Mouse (Mus musculus) inflammation-experienced regulatory T-cells, adult 6 months (primary cell): ENCODE data around the gene Dtx1. TPM values are rescaled to one million over a fixed set of nuclear protein-coding genes. Genes with fewer than 3 reads are reported as not detected.

Experiments used
- ATAC-seq: one replicate; pipeline ENCODE4 v1.8.0; 2017
- polyA plus RNA-seq, 3 experiments: library from polyadenylated mRNA; unstranded; fragments of 100-300 nt; shearing (Covaris generic); gene quantifications; one replicate each; pipeline ENCODE4 v1.2.1; 2017

Gene Dtx1
- polyA plus RNA-seq, 3 experiments from 2014 or later: 41.0 to 52.7 (median 49.6) TPM

DNA sequence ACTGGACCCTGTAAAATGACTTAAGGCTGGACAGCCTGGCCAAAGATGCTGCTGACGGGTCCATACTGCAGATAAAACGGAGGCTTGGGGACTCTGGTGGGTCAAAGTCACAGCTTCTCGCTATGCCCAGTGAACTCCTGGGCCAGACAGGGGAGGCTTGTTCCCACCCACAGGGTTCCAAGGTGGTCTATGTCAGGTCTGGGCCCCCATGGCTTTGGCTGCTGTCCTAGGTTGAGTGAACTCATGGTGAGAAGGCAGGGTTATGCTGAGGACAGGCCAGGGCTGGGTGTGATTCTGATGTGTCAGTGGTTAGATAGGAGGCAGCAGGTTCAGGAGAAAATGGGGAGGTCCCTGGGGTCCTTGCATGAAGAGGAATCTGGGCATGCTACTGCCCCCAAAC, 8.1 kb downstream of the Dtx1 start:
- ATAC-seq: no peak

DNA sequence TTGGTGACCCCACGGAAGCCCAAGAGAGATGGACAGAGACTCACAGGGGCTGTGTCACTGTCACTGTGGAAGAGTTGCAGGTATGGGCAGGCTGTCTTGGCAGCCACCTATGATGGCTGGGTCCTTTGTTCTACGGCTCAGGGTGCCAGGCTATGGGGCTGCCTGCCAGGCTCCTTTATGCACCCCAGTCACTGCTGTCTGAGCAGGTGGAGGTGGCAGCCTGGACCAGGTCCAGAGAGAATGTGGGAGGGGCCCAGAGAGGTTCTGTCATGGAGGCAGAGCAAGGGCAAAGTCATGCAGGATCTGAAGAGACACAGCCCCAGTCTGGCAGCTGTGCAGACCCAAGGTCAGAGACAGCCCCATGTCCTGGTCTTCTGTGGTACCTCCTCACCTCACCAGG, 8.8 kb downstream of the Dtx1 start:
- no peak for ATAC-seq

DNA sequence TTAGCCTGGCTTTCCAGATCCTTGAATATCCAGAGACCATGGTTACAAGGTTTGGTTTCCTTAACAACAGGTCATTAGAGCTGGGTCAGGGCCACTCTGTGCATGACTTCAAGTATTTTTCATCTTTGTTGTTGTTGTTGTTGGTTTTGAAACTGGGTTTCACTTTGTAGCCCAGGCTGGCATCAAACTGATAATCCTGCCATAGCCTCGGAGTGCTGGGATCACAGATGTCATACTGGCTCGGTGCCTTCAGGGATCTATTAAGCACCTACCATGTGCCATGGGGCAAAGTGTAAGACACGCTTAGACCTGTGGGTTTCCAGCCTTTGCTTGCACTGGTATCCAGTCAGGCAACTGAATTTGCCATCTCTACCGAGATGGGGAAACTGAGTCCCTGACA, 9.3 kb downstream of the Dtx1 start:
- no peak for ATAC-seq

DNA sequence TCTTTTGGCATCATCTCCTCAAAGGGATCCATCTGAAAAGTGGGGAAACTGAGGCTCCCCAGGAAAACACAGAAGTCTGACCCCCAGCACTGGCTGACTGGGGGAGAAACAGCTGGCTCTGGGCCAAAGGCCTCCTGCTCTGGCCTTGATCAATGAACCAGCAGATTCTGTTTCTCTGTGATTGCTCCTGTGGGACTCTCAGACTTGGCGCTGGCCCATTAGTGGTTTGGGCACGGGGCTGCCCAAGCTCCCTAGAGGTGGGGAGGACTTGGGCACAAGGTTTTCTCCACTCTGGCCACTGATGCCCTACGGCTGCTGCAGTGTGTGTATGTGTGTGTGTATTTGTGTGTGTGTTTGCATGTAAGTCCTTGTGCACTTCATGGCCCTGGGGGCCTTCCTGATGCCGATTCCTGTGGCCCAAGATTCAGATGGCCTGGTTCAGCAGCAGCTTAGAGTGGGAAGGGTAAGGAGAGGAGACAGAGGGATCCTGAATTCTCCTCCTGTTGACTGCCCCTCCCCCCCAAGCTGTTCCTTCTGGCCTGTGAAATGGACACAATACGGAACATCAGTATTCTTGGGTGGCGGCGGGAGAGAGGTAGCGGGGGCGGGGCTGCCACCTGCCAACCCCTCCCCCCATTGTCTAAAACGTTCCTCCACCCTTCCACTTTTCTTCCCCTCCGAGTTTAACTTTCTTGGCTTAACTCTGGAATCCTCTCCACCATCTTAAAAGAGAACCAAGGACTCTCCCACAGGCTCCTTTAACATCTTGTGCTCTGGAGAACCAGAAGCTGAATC, 10.5 kb downstream of the Dtx1 start:
- ATAC-seq: no peak

DNA sequence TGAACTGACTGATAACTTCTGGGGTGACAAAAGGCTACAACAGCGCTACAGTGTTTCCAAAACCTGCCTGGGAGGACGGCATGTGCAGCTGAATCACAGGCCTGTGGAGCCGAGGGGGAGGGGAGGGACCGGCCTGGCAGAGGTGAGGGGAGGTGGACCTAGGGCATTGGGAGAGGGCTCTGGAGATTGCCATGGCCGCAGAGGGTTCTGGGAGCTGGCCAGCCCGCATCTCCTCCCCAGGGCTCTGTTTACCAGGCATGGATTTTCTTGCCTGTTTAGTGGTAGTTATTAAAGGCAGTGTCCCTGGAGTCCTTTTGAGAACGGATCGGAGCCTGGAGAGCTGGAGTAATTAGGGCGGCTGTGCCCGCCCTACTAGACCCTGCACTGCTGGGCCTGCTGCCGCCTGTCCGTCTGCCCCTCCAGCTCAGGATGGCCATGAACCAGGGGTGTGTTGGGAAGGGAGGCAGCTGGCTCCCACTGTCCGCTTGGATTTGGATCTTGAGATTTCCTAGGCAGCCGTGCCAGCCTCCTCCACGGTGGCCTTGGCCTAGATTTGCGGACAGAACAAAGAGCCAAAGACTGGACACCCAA, 12.8 kb downstream of the Dtx1 start:
- no peak for ATAC-seq

DNA sequence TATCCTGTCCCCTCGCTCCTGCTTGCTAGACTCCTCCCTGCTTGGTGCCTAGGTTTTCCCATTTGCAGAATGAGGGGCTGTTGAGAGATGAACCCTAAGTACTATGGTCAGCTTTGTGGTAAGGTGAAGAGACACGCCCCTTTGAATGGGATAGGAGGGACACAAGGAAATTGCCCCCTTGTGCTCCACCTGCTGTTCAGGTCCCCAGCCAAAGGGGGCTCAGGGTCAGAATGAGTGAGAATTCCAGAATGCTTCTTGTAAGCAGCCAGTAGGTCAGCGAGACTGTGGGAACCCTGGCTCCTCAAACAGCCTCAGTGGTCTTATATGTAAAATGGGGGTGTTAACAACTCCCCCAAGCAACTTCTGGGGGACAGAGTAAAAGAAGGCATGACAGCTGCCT, 13.5 kb downstream of the Dtx1 start:
- ATAC-seq: no peak

DNA sequence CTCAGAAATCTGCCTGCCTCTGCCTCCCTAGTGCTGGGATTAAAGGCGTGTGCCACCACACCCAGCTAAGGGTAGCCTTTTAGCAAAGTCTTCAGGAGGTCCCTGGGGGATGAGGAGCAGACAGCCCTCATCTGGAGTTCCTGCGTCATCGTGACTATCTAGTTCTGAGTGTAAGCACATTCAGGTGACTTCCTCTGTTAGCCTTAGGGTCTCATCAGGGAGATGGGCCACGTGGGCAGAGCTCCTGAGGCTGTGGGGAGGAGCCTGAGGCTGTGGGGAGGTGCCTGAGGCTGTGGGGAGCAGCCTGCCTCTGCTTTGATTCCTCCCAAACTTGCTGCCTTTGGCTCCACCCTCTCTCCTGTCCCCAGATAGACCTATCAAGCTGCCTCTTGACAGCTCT, 14.9 kb downstream of the Dtx1 start:
- ATAC-seq: peak; percentile 90

DNA sequence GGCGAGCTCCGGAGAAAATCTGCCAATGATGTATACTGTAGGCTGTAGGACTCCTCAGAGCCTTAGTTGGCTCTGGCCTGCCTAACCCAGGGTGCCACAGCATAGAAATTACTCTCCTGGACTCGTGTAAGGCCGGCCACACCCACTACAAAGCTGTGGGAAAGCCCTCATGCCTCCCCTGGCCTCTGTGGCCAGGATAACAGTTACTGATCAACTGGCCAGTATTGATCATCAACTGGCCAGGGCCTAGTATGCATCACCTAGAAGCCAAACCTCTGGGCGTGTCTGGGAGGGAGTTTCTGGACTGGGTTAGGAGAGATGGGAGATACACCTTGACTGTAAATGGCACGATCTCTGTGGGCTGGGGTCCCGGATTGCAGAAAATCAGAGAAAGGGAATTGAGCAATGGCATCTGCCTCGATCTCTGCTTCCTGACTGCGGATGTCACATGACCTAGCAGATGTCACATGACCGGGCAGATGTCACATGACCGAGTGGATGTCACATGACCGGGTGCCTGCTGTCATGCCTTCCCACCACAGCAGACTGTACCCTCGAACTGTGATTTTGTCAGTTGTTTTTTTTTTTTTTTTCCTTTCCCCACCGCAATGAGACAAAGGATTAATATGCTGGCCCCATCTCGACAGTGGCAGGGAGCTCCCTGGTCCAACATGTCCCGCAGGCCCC, 15.5 kb downstream of the Dtx1 start:
- no peak for ATAC-seq

DNA sequence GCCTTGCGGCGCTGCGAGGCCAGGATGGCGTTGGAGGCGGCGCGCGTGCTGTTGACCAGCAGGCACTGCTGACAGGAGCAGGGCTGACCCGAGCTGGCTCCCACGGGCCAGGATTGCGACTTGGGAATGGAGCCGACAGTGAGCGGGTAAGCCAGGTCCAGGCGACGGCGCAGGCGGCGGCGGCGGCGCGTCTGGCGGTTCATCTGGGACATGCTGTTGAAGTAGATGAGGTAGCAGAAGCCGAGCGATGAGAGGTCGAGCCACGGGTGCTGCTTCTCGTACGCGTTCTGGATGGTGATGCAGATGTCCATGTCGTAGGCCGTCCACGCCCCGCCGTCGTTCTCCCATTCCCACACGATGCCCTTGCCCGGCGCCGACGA, 17.0 kb downstream of the Dtx1 start:
- ATAC-seq: no peak

DNA sequence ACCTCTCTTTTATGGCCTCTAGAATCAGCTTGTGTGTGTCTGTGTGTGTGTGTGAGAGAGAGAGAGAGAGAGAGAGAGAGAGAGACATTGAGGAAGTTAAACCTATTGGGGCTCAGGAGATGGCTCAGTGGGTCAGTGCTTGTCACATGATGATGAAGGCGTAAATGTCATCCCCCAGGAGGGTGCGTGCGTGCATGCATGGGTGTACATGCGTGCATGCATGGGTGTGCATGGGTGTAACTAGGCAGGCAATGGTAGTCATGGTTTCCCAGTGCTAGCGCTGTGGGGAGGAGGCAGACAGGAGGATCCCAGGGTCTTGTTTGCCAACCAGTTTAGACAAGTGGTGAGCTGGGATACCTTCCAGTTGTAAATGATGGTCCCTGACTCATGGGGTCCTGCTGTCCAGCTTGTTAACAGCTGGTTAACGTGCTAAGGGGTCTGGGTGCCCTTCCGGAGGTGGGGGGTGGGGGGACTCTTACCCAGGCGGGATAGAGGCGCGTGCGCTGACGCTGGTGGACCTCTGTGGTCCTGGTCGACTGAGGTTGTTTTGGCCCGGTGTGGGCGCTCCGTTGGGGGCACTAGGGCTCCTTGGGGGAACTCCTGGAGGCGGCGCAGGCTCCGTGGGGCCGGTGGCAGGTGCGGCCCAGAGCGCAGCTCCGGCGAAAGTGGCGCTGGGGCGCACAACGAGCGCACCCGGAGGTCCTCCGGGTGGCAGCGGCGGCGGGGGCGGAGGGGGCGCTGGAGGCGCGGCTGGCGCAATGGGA, 17.6 kb downstream of the Dtx1 start:
- no peak for ATAC-seq

DNA sequence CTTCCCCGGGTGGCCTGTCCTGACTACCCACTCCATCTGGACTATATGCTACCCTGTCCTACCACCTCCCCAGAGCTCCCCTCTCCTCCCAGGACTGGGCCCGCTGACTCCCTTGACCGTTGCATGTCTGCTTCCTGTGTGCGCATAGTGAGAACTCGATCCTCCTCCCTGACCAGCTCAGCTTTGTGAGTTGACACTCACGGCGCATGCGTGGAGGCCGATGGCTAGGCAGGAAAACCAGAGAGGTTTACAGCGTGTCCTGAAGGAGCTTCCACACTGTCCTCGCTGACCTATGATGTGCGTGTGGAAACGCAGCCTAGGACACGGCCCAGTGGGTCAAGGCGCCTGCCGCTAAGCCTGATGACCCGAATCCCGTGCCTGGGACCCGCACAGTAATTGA, 19.7 kb downstream of the Dtx1 start:
- ATAC-seq: no peak

DNA sequence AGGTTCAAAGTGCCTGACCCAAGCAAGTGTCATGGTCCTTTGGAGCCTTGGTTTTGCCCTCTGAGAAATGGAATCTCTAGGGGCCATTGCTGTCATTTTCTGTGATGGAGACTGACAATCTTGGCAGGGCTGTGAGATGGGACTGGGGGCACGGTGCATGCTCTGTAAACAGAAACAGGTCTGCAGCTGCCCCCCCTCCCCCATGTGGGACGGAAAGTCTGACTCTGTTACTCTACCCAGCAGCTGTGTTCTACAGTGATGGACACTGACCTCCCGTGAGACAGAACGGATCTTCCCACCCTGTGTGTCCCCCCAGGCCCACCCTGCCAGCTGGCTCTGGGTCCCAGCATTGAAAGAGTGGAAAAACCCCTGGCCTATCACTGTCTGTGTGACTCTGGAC, 21.3 kb downstream of the Dtx1 start:
- no peak for ATAC-seq

DNA sequence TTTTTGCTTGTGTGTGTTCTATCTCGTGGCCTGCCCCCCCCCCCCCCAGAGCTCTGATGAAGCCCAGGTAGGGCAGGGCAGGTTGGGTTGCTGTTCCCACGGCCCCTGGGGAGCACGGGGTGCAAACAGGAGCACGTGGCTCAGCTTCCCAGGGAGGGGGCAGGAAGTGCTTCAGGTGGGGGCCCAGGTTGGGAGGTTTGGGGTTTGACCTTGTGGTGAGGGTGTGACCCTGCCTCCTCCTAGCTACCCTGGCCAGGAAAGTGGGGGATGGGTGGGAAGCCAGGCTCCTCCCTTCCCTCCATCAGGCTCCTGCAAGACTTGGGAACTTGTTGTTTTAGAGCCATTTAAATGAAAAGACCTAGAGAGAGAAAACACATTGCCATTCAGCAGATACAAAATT, 23.3 kb downstream of the Dtx1 start:
- peak; percentile 33 for ATAC-seq

DNA sequence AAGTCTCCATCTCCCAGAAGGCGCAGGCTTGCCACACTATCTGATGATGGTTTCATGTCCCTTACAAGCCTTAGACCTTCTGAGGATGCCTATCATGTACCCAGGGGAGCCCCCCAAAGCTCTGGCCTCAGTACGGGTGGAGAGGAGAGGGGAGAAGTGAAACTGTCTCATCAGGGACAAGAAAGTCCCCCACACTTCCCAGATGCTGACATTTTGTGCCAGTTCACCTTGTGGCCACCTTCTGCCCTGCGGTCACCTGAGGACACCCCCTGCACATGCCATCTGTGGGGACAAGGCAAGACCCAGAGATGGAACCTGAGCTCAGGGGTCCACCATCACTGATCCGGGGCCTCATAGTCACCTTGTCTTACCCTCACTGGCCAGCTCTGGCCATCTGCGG, 23.8 kb downstream of the Dtx1 start:
- no peak for ATAC-seq

DNA sequence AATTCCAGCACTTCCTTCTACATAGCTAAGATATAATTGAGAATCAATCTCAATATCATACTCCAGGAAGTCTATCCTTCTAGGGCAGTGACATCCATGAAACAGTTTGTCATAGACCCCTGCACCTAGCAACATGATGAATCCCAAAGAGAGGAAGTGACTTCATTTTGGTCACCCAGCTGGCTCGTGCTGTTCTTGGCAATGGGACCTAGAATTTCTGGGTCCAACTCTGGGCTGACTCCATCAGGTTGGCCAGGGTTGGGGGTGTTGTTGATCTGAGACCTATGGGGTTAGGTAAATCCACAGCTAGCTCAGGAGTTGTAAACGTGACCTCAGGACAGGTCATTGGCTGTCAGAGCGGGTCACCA, 24.3 kb downstream of the Dtx1 start:
- ATAC-seq: no peak

DNA sequence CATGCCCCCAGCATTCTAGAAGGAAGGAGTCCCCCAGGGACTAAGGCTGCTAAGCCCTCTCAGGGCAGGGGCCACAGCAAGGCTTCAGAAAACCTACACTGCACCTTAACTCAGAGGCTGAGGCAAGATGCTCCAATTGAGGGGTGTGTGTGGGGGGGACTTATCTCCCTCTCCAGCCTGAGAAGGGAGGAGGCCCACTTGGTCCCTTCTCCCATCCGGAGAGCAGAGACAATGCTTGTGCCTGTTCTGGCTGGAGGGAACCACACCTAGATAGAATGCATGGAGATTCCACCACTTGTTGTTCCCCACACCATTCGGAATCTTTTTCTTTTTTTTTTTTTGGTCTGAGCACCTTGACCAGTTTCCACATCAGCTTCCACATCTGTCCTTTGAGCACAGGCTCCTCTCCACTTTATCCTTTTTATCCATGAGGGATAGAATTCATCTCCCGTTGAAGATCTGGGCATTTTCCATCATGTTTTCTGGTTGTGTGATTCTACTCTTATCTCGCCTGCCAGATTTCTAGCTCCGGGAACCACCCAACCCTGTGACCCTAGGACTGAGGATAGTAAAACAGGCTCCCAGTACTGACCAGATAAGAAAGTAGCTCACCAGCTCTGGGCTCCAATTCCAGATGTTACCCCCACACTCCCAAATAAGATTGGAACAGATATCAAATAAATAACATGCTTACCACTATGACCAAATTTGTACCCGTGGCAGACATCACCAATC, 24.8 kb downstream of the Dtx1 start:
- ATAC-seq: no peak

DNA sequence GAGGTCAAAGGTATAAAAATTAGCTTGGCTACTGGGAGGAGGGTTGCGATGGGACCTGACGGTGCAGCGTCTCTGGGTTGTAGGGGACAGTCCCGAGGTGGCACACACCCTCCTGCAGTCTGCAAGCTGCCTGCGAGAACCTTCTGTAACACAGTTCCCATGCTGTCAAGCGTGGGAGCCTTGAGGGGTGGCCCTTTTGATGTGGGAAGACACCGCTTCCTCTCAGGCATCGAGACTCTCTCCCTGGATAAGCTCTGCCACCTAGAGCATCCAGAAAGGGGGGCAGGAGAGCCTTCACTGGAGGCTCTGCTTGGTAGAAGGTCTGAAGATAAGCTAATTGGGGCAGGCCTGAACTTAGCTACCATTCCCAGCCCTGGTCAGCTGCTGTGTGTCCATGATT, 26.0 kb downstream of the Dtx1 start:
- peak; percentile 89 for ATAC-seq

DNA sequence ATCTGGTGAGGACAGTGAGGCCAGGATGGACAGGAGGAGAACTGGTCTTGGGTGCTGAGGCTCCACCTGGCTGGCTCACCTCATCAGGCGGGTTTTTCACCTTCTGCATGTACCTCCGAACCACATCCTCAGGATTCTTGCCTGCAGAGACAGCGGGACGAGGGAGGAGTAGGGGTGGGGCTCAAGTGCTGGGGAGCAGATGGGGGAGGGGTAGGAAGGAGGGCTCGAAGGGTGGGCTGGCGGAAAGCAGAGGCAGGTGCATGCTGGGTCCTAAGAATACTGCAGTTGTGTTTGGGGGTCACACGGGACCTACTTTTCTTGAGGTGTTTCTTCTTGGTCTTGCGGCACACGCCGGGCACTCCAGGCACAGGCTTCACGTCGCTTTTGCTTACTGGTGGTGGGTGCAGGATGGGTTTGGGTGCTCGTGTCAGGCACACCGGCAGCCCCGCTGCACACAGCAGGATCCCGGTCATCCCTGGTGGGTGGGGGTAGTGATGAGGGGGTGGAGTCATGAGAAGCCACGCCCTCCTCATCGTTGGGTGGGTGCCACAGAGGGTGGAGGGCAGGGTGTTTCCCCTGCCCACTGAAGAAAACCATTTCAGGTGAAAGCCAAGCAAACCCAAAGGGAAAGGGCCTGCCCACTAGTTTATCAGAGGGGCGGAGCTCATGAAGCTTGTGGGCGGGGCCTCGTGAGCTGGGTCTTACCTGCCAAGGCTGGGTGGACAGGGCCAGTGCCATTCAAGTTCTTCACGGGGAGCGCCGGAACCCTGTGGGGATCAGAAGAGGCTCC, 28.6 kb downstream of the Dtx1 start:
- no peak for ATAC-seq

DNA sequence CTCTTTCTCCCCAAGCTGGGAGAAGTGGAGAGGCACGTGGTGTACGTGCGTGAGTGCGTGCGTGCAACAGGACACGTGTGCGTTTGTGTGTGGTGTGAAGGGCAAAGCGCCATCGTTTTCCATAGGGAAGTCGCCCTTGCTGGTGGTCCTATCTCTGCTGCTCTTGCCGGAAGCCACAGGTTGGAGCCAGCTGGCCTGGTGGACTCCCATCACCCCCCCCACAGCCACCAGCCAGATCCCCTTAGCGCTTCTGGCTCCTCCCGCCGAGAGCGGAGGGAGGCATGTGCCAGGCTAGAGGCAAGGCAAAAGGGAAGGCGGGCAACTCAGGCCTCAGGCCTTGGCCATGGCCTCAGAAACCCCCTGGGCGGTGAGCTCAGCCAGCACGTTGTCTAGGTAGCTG, 30.8 kb downstream of the Dtx1 start:
- no peak for ATAC-seq

DNA sequence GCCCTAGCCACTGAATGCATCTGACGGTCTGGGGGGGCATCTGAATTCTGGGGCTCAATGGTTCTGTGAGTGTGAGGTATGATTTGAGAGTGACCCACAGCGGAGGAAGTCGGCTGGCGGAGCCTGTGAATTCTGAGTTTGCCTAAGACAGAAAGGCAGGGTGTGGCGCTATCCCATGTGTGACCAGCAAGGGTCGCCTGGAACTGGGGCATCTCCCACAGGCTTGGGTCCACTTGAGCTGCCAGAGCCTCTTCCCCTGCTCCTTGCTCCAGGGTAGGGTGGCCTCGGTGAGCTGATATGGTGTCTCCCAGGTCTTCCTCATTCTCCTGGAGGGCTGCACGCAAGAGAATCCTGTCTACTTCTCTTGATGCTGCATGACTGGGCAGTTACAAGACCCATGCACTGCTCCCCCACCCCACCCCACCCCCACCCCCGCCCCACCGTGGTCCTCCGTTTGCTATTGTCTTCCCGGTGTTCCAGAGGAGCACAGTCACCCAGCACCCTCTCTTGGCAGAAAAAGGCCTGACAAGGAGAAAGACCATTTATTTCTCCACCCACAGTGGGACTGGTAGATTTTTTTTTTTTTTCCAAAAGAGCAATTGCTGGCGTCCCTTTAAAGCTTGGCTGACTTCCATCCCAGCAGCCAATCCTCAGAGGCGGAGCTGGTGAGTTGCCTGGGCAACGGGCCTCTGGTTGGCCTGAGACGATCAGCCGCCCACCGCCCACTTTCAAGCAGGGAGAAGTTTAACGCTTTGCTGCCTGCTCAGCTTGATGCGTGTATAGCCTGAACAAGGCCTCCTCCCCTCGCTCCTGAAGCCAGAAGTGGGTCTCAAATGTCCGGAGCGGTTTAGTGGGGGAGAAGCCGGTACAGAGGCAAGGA, 31.8 kb downstream of the Dtx1 start:
- ATAC-seq: peak; percentile 21

DNA sequence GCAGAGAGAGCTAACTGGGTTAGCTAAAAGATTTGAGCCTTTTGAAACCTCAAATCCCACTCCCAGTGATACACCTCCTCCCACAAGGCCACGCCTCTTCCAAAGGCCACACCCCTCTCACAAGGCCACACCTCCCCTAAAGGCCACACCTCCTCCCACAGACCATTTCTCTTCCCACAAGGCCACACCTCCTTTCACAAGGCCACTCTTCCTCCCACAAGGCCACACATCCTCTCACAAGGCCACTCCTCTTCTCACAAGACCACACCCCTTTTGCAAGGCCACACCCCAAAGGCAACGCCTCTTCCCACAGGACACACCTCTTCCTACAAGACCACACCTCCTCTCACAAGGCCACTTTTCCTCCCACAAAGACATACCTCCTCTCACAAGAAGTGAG, 34.2 kb downstream of the Dtx1 start:
- ATAC-seq: peak; percentile 51
